7 mouse cellular contexts compared by ENCODE assay signal in genomic region chr4:8084954-8085639, GRCm38 (mm10).
DNase-seq lines count a peak whose midpoint lies in the region; ATAC-seq and TF ChIP-seq lines count a peak whose summit lies in the region.

No protein-coding gene starts in this region.

- H3K4me2 ChIP-seq in intestine, postnatal 0 days (replicated peaks; ENCODE audit: low read depth) = no peak overlapping the region
- no peak overlapping the region; the same call in 1 of the 2 replicates for H3K4me2 ChIP-seq in midbrain, embryonic 13.5 days (replicated peaks)

- WGBS in intestine, postnatal 0 days = 37% methylated on average over 16 of the region's 16 CpGs
- 37% methylated on average over 16 of the region's 16 CpGs for WGBS in midbrain, embryonic 13.5 days

- intact Hi-C loops in left cerebral cortex, postnatal 25 days (cut with DNase I) = loop anchor here (2.0 to 5.0 kb wide), 3 partner anchors 98 to 1523 kb away; no protein-coding TSS in a partner anchor

- no peaks in the 10 kb centered on the region for H3K36me3 ChIP-seq in intestine, postnatal 0 days (ENCODE audit: control insufficient read depth, insufficient read depth)
- no peaks in the 10 kb centered on the region for H3K36me3 ChIP-seq in midbrain, embryonic 13.5 days

- no peak overlapping the region for H3K27ac ChIP-seq in intestine, postnatal 0 days (ENCODE audit: low read depth, low read length)
- no peak overlapping the region for H3K27ac ChIP-seq in midbrain, embryonic 13.5 days

- peak; percentile 97 for TF ChIP-seq CTCF in intestine, postnatal 0 days (IDR thresholded peaks at IDR 0.05; ENCODE audit: low read depth)

- no peaks in the 10 kb centered on the region for H3K9me3 ChIP-seq in intestine, postnatal 0 days (ENCODE audit: control insufficient read depth)
- no peaks in the 10 kb centered on the region for H3K9me3 ChIP-seq in midbrain, embryonic 13.5 days

- no peak overlapping the region for H3K4me3 ChIP-seq in intestine, postnatal 0 days (ENCODE audit: low read depth, low read length)
- no peak overlapping the region for H3K4me3 ChIP-seq in midbrain, embryonic 13.5 days (replicated peaks)

- peak; percentile 84 for DNase-seq in adrenal gland, postnatal 10 days
- DNase-seq in embryo, embryonic 11.5 days (ENCODE audit: low read depth, low spot score) = peak; percentile 65
- DNase-seq in heart, adult 11 months = peak; percentile 88
- peak; percentile 68 to 79 for DNase-seq in left cerebral cortex, postnatal 25 days (ENCODE audit: low spot score in 2 of 2)
- peak; percentile 1 for DNase-seq in spleen, adult 12 weeks (ENCODE audit: low spot score)

- 0 out of 2 replicates have a peak, but pooled peaks have one; percentile 28 for ATAC-seq in intestine, postnatal 0 days
- ATAC-seq in midbrain, embryonic 13.5 days = peak; percentile 91

- H3K4me1 ChIP-seq in intestine, postnatal 0 days (replicated peaks; ENCODE audit: control insufficient read depth, insufficient read depth, low read length) = no peaks in the 10 kb centered on the region
- H3K4me1 ChIP-seq in midbrain, embryonic 13.5 days (replicated peaks) = no peaks in the 10 kb centered on the region

- H3K9ac ChIP-seq in intestine, postnatal 0 days (ENCODE audit: low read depth, low read length) = no peak overlapping the region
- 0 out of 2 replicates have a peak overlapping the region, but pooled peaks have one; percentile 12 for H3K9ac ChIP-seq in midbrain, embryonic 13.5 days (replicated peaks)

- H3K27me3 ChIP-seq in intestine, postnatal 0 days (replicated peaks; ENCODE audit: control insufficient read depth, insufficient read depth, low read length) = no peaks in the 10 kb centered on the region
- H3K27me3 ChIP-seq in midbrain, embryonic 13.5 days = no peaks in the 10 kb centered on the region

Comparison
In these comparisons a context has a peak if more than half of its experiments do, and no peak if none do; other contexts are left out.
1. DNase-seq: peak in every context shown above with its lines; median percentile 88 in heart, adult 11 months; 84 in adrenal gland, postnatal 10 days; 74 in left cerebral cortex, postnatal 25 days; 65 in embryo, embryonic 11.5 days; 1 in spleen, adult 12 weeks.